Mouse (Mus musculus) right cerebral cortex, adult 18-20 months (tissue): Measurements from ENCODE around the gene Fat2.

Experiments used
- DNase-seq: peaks from one replicate; pipeline ENCODE4 v3.0.0; 2022; ENCODE audit warnings: mixed read lengths

Fat2 gene

GRCm38 (mm10) chr11:55336101-55336891 is at the start of gene Fat2:
Gene Fat2 (minus strand): TSS chr11:55336564.
- no peak for DNase-seq

GRCm38 (mm10) chr11:55383463-55384045 is 47.2 kb upstream of the Fat2 start:
- no peak for DNase-seq

- no peak for DNase-seq
These were observed 44.5 kb upstream of the Fat2 start for GRCm38 (mm10) chr11:55380908-55381307.

GRCm38 (mm10) chr11:55378371-55378770 is 42.0 kb upstream of the Fat2 start:
- peak; percentile 81 for DNase-seq

- DNase-seq: no peak
These were observed 37.5 kb upstream of the Fat2 start for GRCm38 (mm10) chr11:55373838-55374237.

GRCm38 (mm10) chr11:55373373-55373772 is 37.0 kb upstream of the Fat2 start:
- DNase-seq: no peak

GRCm38 (mm10) chr11:55372001-55372400 is 35.6 kb upstream of the Fat2 start:
- DNase-seq: no peak

- DNase-seq: no peak
These were observed 32.7 kb upstream of the Fat2 start for GRCm38 (mm10) chr11:55369093-55369471.

- no peak for DNase-seq
These were observed 32.2 kb upstream of the Fat2 start for GRCm38 (mm10) chr11:55368388-55369092.

- DNase-seq: no peak
These were observed 31.4 kb upstream of the Fat2 start for GRCm38 (mm10) chr11:55367783-55368182.

GRCm38 (mm10) chr11:55365840-55366239 is 29.5 kb upstream of the Fat2 start:
- no peak for DNase-seq

- no peak for DNase-seq
These were observed 28.9 kb upstream of the Fat2 start for GRCm38 (mm10) chr11:55365242-55365641.

- no peak for DNase-seq
These were observed 28.3 kb upstream of the Fat2 start for GRCm38 (mm10) chr11:55364662-55365061.

GRCm38 (mm10) chr11:55358094-55358783 is 21.9 kb upstream of the Fat2 start:
- DNase-seq: no peak

- DNase-seq: no peak
These were observed 20.5 kb upstream of the Fat2 start for GRCm38 (mm10) chr11:55356846-55357245.

- DNase-seq: no peak
These were observed 5.6 kb upstream of the Fat2 start for GRCm38 (mm10) chr11:55341961-55342371.

- no peak for DNase-seq
These were observed 4.4 kb upstream of the Fat2 start for GRCm38 (mm10) chr11:55340789-55341188.

GRCm38 (mm10) chr11:55337032-55337769 is 837 bp upstream of the Fat2 start:
- no peak for DNase-seq

GRCm38 (mm10) chr11:55335314-55336076 is 869 bp downstream of the Fat2 start:
- no peak for DNase-seq

- no peak for DNase-seq
These were observed 1.8 kb downstream of the Fat2 start for GRCm38 (mm10) chr11:55334545-55334944.

- DNase-seq: no peak
These were observed 2.3 kb downstream of the Fat2 start for GRCm38 (mm10) chr11:55334063-55334462.
